Comparison of ENCODE assay signal across 13 mouse cellular contexts in the genomic region with DNA sequence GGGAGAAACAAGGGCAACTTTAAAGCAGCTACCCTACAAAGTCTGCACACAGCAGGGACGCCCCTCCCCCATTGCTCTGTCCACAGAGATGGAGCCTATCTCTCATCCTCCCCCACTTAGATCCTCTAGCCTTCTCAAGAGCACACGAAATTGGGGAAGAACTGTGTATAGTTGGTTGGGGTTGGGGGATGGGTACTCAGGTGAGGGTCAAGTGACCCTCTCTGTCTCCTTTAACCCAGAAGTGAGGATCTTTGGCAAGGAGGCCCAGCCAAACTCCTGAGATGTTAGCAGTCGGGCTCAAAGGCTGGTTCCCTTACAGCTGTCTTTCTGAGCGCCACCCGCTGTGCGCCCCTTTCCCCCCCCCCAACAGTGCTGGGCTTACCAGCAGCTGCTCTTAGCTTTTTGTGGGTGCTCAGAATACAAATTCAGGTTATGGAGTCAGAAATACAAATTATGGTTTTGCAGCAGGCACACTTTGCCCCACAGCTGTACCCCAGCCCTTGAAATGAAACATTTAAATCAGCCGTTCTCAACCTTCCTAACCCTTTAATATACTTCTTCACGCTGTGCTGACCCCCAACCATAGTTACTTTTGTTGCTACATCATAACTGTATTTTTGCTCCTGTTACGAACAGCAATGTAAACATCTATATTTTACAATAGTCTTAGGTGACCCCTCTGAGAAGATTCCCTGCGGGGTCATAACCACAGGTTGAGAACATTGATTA. TPM values are rescaled to one million over a fixed set of nuclear protein-coding genes. Genes with fewer than 3 reads are reported as not detected.
DNase-seq lines count a peak whose midpoint lies in the region; ATAC-seq and TF ChIP-seq lines count a peak whose summit lies in the region.
"Had no signal": no experiment of that assay in that cellular context is flagged by ENCODE, and none has a peak within 500 bp of the region (broad histone marks: within the 10 kb centered on the region; RNA-seq: fewer than 3 reads in every experiment).

No protein-coding gene starts in this region.

- WGBS in midbrain, embryonic 12.5 days: 30% methylated on average over 10 of the region's 10 CpGs
- WGBS in midbrain, embryonic 16.5 days: 29% methylated on average over 10 of the region's 10 CpGs
- WGBS in forebrain, postnatal 0 days: 41% methylated on average over 10 of the region's 10 CpGs

- intact Hi-C loops in left cerebral cortex, postnatal 14 days (cut with DNase I): no loop called here

- H3K27me3 ChIP-seq in midbrain, embryonic 12.5 days: peaks cover 10% of the 10 kb centered on the region
- no peaks in the 10 kb centered on the region for H3K27me3 ChIP-seq in midbrain, embryonic 16.5 days (ENCODE audit: control insufficient read depth, insufficient read depth, low read depth, low read length)
- H3K27me3 ChIP-seq in forebrain, postnatal 0 days (ENCODE audit: insufficient read depth, low read length): no peaks in the 10 kb centered on the region
- H3K27me3 ChIP-seq: embryonic facial prominence, embryonic 12.5 days; hindbrain, embryonic 15.5 days had no signal

- TF ChIP-seq CTCF in forebrain, postnatal 0 days (IDR thresholded peaks at IDR 0.05; ENCODE audit: low read depth): no peak

- H3K27ac ChIP-seq in midbrain, embryonic 12.5 days (replicated peaks): no peak overlapping the region
- H3K27ac ChIP-seq in midbrain, embryonic 16.5 days (ENCODE audit: low read length): no peak overlapping the region
- no peak overlapping the region for H3K27ac ChIP-seq in forebrain, postnatal 0 days (ENCODE audit: low read depth, low read length)
- H3K27ac ChIP-seq: embryonic facial prominence, embryonic 12.5 days; hindbrain, embryonic 15.5 days; kidney, embryonic 15.5 days; macrophage had no signal

- peak; percentile 26 for DNase-seq in cerebellum, adult 11-12 months
- no peak for DNase-seq in cerebellum, postnatal 36 days
- no peak for DNase-seq in forebrain, postnatal 0 days
- peak; percentile 77 to 85 for DNase-seq in thymus, postnatal 10 days (ENCODE audit: low spot score in 2 of 2)
- DNase-seq in gastrocnemius, adult 8-10 months (ENCODE audit: low spot score in 2 of 2): no peak
- no peak for DNase-seq in left cerebral cortex, postnatal 14 days (ENCODE audit: low spot score in 2 of 2)
- DNase-seq: lung, adult 18-20 months had no signal

- H3K9me3 ChIP-seq in midbrain, embryonic 12.5 days: no peaks in the 10 kb centered on the region
- H3K9me3 ChIP-seq in midbrain, embryonic 16.5 days (replicated peaks; ENCODE audit: control insufficient read depth, low read length, poor library complexity, severe bottlenecking): no peaks in the 10 kb centered on the region
- no peaks in the 10 kb centered on the region for H3K9me3 ChIP-seq in forebrain, postnatal 0 days (ENCODE audit: low read length)
- H3K9me3 ChIP-seq: embryonic facial prominence, embryonic 12.5 days; hindbrain, embryonic 15.5 days; kidney, embryonic 15.5 days had no signal

- peak; percentile 71 for ATAC-seq in midbrain, embryonic 12.5 days (ENCODE audit: low FRiP score, low read depth)
- no peak for ATAC-seq in midbrain, embryonic 16.5 days
- peak; percentile 45; the same call in 1 of the 2 replicates for ATAC-seq in forebrain, postnatal 0 days

- H3K4me1 ChIP-seq in midbrain, embryonic 12.5 days: peaks cover 8% of the 10 kb centered on the region
- peaks cover 5% of the 10 kb centered on the region; the same call in 1 of the 2 replicates for H3K4me1 ChIP-seq in midbrain, embryonic 16.5 days (ENCODE audit: control insufficient read depth, insufficient read depth, low read length)
- H3K4me1 ChIP-seq in forebrain, postnatal 0 days (ENCODE audit: insufficient read depth): no peaks in the 10 kb centered on the region

- H3K4me3 ChIP-seq in midbrain, embryonic 12.5 days: no peak overlapping the region
- H3K4me3 ChIP-seq in midbrain, embryonic 16.5 days (ENCODE audit: low read depth, low read length): no peak overlapping the region
- no peak overlapping the region for H3K4me3 ChIP-seq in forebrain, postnatal 0 days (ENCODE audit: low read depth, low read length)
- H3K4me3 ChIP-seq: embryonic facial prominence, embryonic 12.5 days; hindbrain, embryonic 15.5 days; kidney, embryonic 15.5 days had no signal

- H3K9ac ChIP-seq in midbrain, embryonic 12.5 days (replicated peaks): no peak overlapping the region
- H3K9ac ChIP-seq in midbrain, embryonic 16.5 days (ENCODE audit: low read depth, low read length): no peak overlapping the region
- no peak overlapping the region for H3K9ac ChIP-seq in forebrain, postnatal 0 days
- H3K9ac ChIP-seq: embryonic facial prominence, embryonic 12.5 days; hindbrain, embryonic 15.5 days; kidney, embryonic 15.5 days had no signal

- no peaks in the 10 kb centered on the region for H3K36me3 ChIP-seq in midbrain, embryonic 12.5 days
- H3K36me3 ChIP-seq in midbrain, embryonic 16.5 days (ENCODE audit: control insufficient read depth, insufficient read depth, low read length): no peaks in the 10 kb centered on the region
- H3K36me3 ChIP-seq in forebrain, postnatal 0 days (ENCODE audit: insufficient read depth): no peaks in the 10 kb centered on the region
- H3K36me3 ChIP-seq: embryonic facial prominence, embryonic 12.5 days; hindbrain, embryonic 15.5 days; kidney, embryonic 15.5 days had no signal

- H3K4me2 ChIP-seq in midbrain, embryonic 12.5 days (replicated peaks): 0 out of 2 replicates have a peak overlapping the region, but pooled peaks have one; percentile 4
- no peak overlapping the region for H3K4me2 ChIP-seq in midbrain, embryonic 16.5 days (ENCODE audit: low read length)
- no peak overlapping the region for H3K4me2 ChIP-seq in forebrain, postnatal 0 days (ENCODE audit: low read depth)
- H3K4me2 ChIP-seq: embryonic facial prominence, embryonic 12.5 days; hindbrain, embryonic 15.5 days; kidney, embryonic 15.5 days had no signal

RNA-seq across cellular contexts. Expression of a gene that starts 50.1 kb away (rescaled TPM):
- 44.5 and 45.7 TPM in 2 replicates for polyA plus RNA-seq in midbrain, embryonic 12.5 days (2016; fragmentation: Nextera tagmentation; extraction: Ambion mirVana)
- polyA plus RNA-seq in midbrain, embryonic 16.5 days (2015; fragmentation: Nextera tagmentation; extraction: Ambion mirVana): 31.2 and 32.2 TPM in 2 replicates
- 13.9 and 15.5 TPM in 2 replicates for total RNA-seq in forebrain, postnatal 0 days (2014; rRNA removed)
- 33.9 and 39.3 TPM in 2 replicates for polyA plus RNA-seq in forebrain, postnatal 0 days (2015; fragmentation: Nextera tagmentation; extraction: Ambion mirVana)
- total RNA-seq in gastrocnemius, adult 8-10 months (2022): 10 to 100 TPM; 27.4 to 32.4 (median 29.6) TPM
- total RNA-seq in left cerebral cortex, postnatal 14 days (2021): 10 to 100 TPM; 35.3 to 36.2 TPM

Comparison
In these comparisons a context has a peak if more than half of its experiments do, and no peak if none do; other contexts are left out.
1. DNase-seq: peak in cerebellum, adult 11-12 months (single experiment) and thymus, postnatal 10 days (2 of 2); none in cerebellum, postnatal 36 days (0 of 2), forebrain, postnatal 0 days (single experiment), gastrocnemius, adult 8-10 months (0 of 2) and left cerebral cortex, postnatal 14 days (0 of 2).